16 mouse cellular contexts compared by ENCODE assay signal in the genomic region with DNA sequence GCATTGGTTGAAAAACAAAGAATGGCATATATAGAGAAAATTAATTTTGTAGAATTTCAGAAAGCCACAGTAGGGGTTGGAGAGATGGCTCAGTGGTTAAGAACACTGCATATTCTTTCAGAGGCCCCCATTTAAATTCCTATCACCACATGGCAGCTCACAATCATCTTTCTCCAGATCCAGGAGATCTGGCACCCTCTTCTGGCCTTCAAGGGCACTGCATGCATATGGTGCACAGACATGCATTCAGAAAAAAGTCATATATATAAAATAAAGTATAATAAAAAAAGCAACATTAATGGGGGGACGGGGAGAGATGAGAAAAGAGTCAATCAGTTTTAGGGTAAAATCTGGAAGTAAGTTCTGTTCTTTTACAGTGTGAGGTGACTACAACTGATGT. TPM values are rescaled to one million over a fixed set of nuclear protein-coding genes. Genes with fewer than 3 reads are reported as not detected.
DNase-seq lines count a peak whose midpoint lies in the region; ATAC-seq and TF ChIP-seq lines count a peak whose summit lies in the region.
"Had no signal": no experiment of that assay in that cellular context is flagged by ENCODE, and none has a peak within 500 bp of the region (broad histone marks: within the 10 kb centered on the region; RNA-seq: fewer than 3 reads in every experiment).

No protein-coding gene starts in this region.

- no peaks in the 10 kb centered on the region for H3K4me1 ChIP-seq in hindbrain, postnatal 0 days (ENCODE audit: insufficient read depth, low read length)
- H3K4me1 ChIP-seq in hindbrain, embryonic 10.5 days (replicated peaks) = no peaks in the 10 kb centered on the region
- H3K4me1 ChIP-seq in forebrain, embryonic 15.5 days = no peaks in the 10 kb centered on the region
- H3K4me1 ChIP-seq in midbrain, embryonic 11.5 days (ENCODE audit: control insufficient read depth, insufficient read depth, low read length) = no peaks in the 10 kb centered on the region
- H3K4me1 ChIP-seq: embryonic facial prominence, embryonic 13.5 days; limb, embryonic 15.5 days; megakaryocyte, embryonic 14.5 days; stomach, embryonic 15.5 days had no signal

- H3K27me3 ChIP-seq in hindbrain, postnatal 0 days (ENCODE audit: insufficient read depth, low read length) = no peaks in the 10 kb centered on the region
- no peaks in the 10 kb centered on the region for H3K27me3 ChIP-seq in hindbrain, embryonic 10.5 days (ENCODE audit: insufficient read depth, poor library complexity, severe bottlenecking)
- no peaks in the 10 kb centered on the region for H3K27me3 ChIP-seq in forebrain, embryonic 15.5 days
- H3K27me3 ChIP-seq in midbrain, embryonic 11.5 days (ENCODE audit: control insufficient read depth, insufficient read depth, low read length) = no peaks in the 10 kb centered on the region
- H3K27me3 ChIP-seq: embryonic facial prominence, embryonic 13.5 days; limb, embryonic 15.5 days; megakaryocyte, embryonic 14.5 days; stomach, embryonic 15.5 days had no signal

- H3K9me3 ChIP-seq in hindbrain, postnatal 0 days (ENCODE audit: low read length) = no peaks in the 10 kb centered on the region
- no peaks in the 10 kb centered on the region for H3K9me3 ChIP-seq in hindbrain, embryonic 10.5 days
- H3K9me3 ChIP-seq in forebrain, embryonic 15.5 days = no peaks in the 10 kb centered on the region
- no peaks in the 10 kb centered on the region for H3K9me3 ChIP-seq in midbrain, embryonic 11.5 days (ENCODE audit: control insufficient read depth, low read length)
- H3K9me3 ChIP-seq: embryonic facial prominence, embryonic 13.5 days; limb, embryonic 15.5 days; stomach, embryonic 15.5 days had no signal

- no peak overlapping the region for H3K9ac ChIP-seq in hindbrain, postnatal 0 days (replicated peaks; ENCODE audit: low read length)
- H3K9ac ChIP-seq in forebrain, embryonic 15.5 days (replicated peaks) = no peak overlapping the region
- H3K9ac ChIP-seq in midbrain, embryonic 11.5 days (ENCODE audit: low read length) = no peak overlapping the region
- H3K9ac ChIP-seq: embryonic facial prominence, embryonic 13.5 days; limb, embryonic 15.5 days; stomach, embryonic 15.5 days had no signal

- H3K27ac ChIP-seq in hindbrain, postnatal 0 days = no peak overlapping the region
- no peak overlapping the region for H3K27ac ChIP-seq in hindbrain, embryonic 10.5 days
- H3K27ac ChIP-seq in forebrain, embryonic 15.5 days (replicated peaks) = no peak overlapping the region
- no peak overlapping the region for H3K27ac ChIP-seq in midbrain, embryonic 11.5 days (ENCODE audit: low read depth, low read length)
- H3K27ac ChIP-seq: embryonic facial prominence, embryonic 13.5 days; limb, embryonic 15.5 days; stomach, embryonic 15.5 days had no signal

- no peak for ATAC-seq in hindbrain, postnatal 0 days
- no peak for ATAC-seq in forebrain, embryonic 15.5 days (replicated peaks)
- ATAC-seq in midbrain, embryonic 11.5 days (ENCODE audit: low FRiP score) = no peak
- ATAC-seq: forebrain, embryonic 16.5 days had no signal

- H3K4me3 ChIP-seq in hindbrain, postnatal 0 days (ENCODE audit: low read length) = no peak overlapping the region
- H3K4me3 ChIP-seq in hindbrain, embryonic 10.5 days = no peak overlapping the region
- H3K4me3 ChIP-seq in forebrain, embryonic 15.5 days = no peak overlapping the region
- H3K4me3 ChIP-seq in midbrain, embryonic 11.5 days (ENCODE audit: low read depth, low read length) = no peak overlapping the region
- H3K4me3 ChIP-seq: embryonic facial prominence, embryonic 13.5 days; limb, embryonic 15.5 days; megakaryocyte, embryonic 14.5 days; stomach, embryonic 15.5 days had no signal

- peak; percentile 35; the same call in 1 of the 2 replicates for TF ChIP-seq CTCF in hindbrain, postnatal 0 days (IDR thresholded peaks at IDR 0.05; ENCODE audit: low read depth)
- peak; percentile 25; the same call in 1 of the 2 replicates for TF ChIP-seq CTCF in brain, embryonic 14.5 days (IDR thresholded peaks at IDR 0.05; ENCODE audit: borderline replicate concordance, extremely low read depth, insufficient read depth, insufficient read length)

- no peak for DNase-seq in hindbrain, postnatal 0 days (ENCODE audit: low spot score)
- DNase-seq in hindbrain, embryonic 10.5 days (ENCODE audit: low spot score) = no peak
- peak; percentile 10 for DNase-seq in thymus, postnatal 0 days (ENCODE audit: low spot score)
- no peak for DNase-seq in thymus, adult 18-20 months
- no peak for DNase-seq in brain, embryonic 14.5 days (ENCODE audit: low read depth)
- DNase-seq in ovary, postnatal 10 days (ENCODE audit: low spot score) = no peak
- DNase-seq in midbrain, embryonic 11.5 days (ENCODE audit: low spot score, missing footprints) = no peak
- DNase-seq: adrenal gland, postnatal 14 days; cerebellum, postnatal 10 days; kidney, adult 9 months had no signal

- no peaks in the 10 kb centered on the region for H3K36me3 ChIP-seq in hindbrain, postnatal 0 days (ENCODE audit: insufficient read depth, low read length)
- H3K36me3 ChIP-seq in hindbrain, embryonic 10.5 days = peaks cover 7% of the 10 kb centered on the region
- H3K36me3 ChIP-seq in forebrain, embryonic 15.5 days = no peaks in the 10 kb centered on the region
- H3K36me3 ChIP-seq in midbrain, embryonic 11.5 days (ENCODE audit: control insufficient read depth, insufficient read depth, low read length) = no peaks in the 10 kb centered on the region
- H3K36me3 ChIP-seq: embryonic facial prominence, embryonic 13.5 days; limb, embryonic 15.5 days; stomach, embryonic 15.5 days had no signal

- 98% methylated on average over 1 of the region's 1 CpGs for WGBS in hindbrain, postnatal 0 days
- WGBS in hindbrain, embryonic 10.5 days = 90% methylated on average over 1 of the region's 1 CpGs
- WGBS in forebrain, embryonic 15.5 days = 85% methylated on average over 1 of the region's 1 CpGs
- WGBS in midbrain, embryonic 11.5 days = 80% methylated on average over 1 of the region's 1 CpGs

- H3K4me2 ChIP-seq in hindbrain, postnatal 0 days (ENCODE audit: low read depth, low read length) = no peak overlapping the region
- H3K4me2 ChIP-seq in forebrain, embryonic 15.5 days (replicated peaks) = no peak overlapping the region
- H3K4me2 ChIP-seq in midbrain, embryonic 11.5 days = no peak overlapping the region
- H3K4me2 ChIP-seq: embryonic facial prominence, embryonic 13.5 days; limb, embryonic 15.5 days; stomach, embryonic 15.5 days had no signal

- no peak for TF ChIP-seq POLR2A in brain, embryonic 14.5 days (IDR thresholded peaks at IDR 0.05; ENCODE audit: borderline replicate concordance, extremely low read depth, insufficient read depth, insufficient read length, poor library complexity, severe bottlenecking)

RNA-seq across cellular contexts. Expression of a gene that starts 39.4 kb away (rescaled TPM):
- 11.4 and 19.9 TPM in 2 replicates for total RNA-seq in hindbrain, postnatal 0 days (2014; rRNA removed)
- polyA plus RNA-seq in hindbrain, postnatal 0 days (2015; fragmentation: Nextera tagmentation; extraction: Ambion mirVana) = 8.6 and 8.9 TPM in 2 replicates
- 18.1 and 22.4 TPM in 2 replicates for polyA plus RNA-seq in hindbrain, embryonic 10.5 days (2016; fragmentation: Nextera tagmentation; extraction: Ambion mirVana)
- polyA plus RNA-seq in thymus, postnatal 0 days (2015; fragmentation: Nextera tagmentation; extraction: Ambion mirVana) = 12.4 and 17.0 TPM in 2 replicates
- 16.1 and 16.2 TPM in 2 replicates for polyA plus RNA-seq in brain, embryonic 14.5 days (2012; rRNA removed)
- 11.6 and 12.5 TPM in 2 replicates for polyA plus RNA-seq in forebrain, embryonic 15.5 days (2015; fragmentation: Nextera tagmentation; extraction: Ambion mirVana)
- 18.7 and 19.1 TPM in 2 replicates for polyA plus RNA-seq in midbrain, embryonic 11.5 days (2014; fragmentation: Nextera tagmentation; extraction: Ambion mirVana)
